Mouse (Mus musculus) neural tube, embryonic 13.5 days (tissue): Measurements from ENCODE around the gene Ddx20. TPM values are rescaled to one million over a fixed set of nuclear protein-coding genes. Genes with fewer than 3 reads are reported as not detected.

Source experiments
- ATAC-seq: fragments of 200-750 bp; cut with Nextera tagmentation; 2 replicates; pipeline ENCODE4 v1.8.0; 2017; ENCODE audit warnings: low read depth, mild to moderate bottlenecking, moderate TSS enrichment, moderate library complexity
- H3K27ac ChIP-seq: fragments of 300-500 bp; sonication (generic); replicated peaks from 2 replicates; pipeline ENCODE4 v1.5.1; 2015; ENCODE audit warnings: moderate library complexity, mild to moderate bottlenecking, inconsistent platforms
- H3K27me3 ChIP-seq: fragments of 300-500 bp; sonication (generic); 2 replicates; pipeline ENCODE4 v1.6.1; 2015; ENCODE audit warnings: mild to moderate bottlenecking, inconsistent platforms
- H3K36me3 ChIP-seq: fragments of 300-500 bp; sonication (generic); 2 replicates; pipeline ENCODE4 v1.6.1; 2015; ENCODE audit warnings: mild to moderate bottlenecking, inconsistent platforms
- H3K4me1 ChIP-seq: fragments of 300-500 bp; sonication (generic); replicated peaks from 2 replicates; pipeline ENCODE4 v1.6.1; 2015; ENCODE audit warnings: inconsistent platforms
- H3K4me2 ChIP-seq: fragments of 300-500 bp; sonication (generic); 2 replicates; pipeline ENCODE4 v1.6.1; 2015; ENCODE audit warnings: inconsistent platforms, mild to moderate bottlenecking, moderate library complexity
- H3K4me3 ChIP-seq: fragments of 300-500 bp; sonication (generic); 2 replicates; pipeline ENCODE4 v1.5.1; 2015; ENCODE audit warnings: mild to moderate bottlenecking, inconsistent platforms
- H3K9ac ChIP-seq: fragments of 300-500 bp; sonication (generic); 2 replicates; pipeline ENCODE4 v1.6.1; 2015; ENCODE audit warnings: moderate library complexity, mild to moderate bottlenecking, inconsistent platforms
- H3K9me3 ChIP-seq: fragments of 300-500 bp; sonication (generic); 2 replicates; pipeline ENCODE4 v1.6.1; 2016; ENCODE audit warnings: inconsistent platforms
- whole genome bisulfite sequencing: fragments of 180-500 bp; shearing (Covaris S2); methylation state at CpG from one replicate; pipeline ENCODE4 v1.1.7; 2015; 5-methylcytosine and 5-hydroxymethylcytosine counted together
- polyA plus RNA-seq: library from polyadenylated mRNA; unstranded; fragments of >200 nt; fragmentation: Nextera tagmentation; extraction: Ambion mirVana; gene quantifications from 2 replicates; pipeline ENCODE4 v1.2.1, GENCODE M21; 2015

The Ddx20 gene
- 24.9 and 27.2 TPM in 2 replicates for polyA plus RNA-seq

GRCm38 (mm10) chr3:105687324-105688060 lies at the start of gene Ddx20:
Gene Ddx20 (minus strand): TSS chr3:105687574.
- peak within 1 kb of the TSS; percentile 81 for H3K4me2 ChIP-seq
- peak within 1 kb of the TSS; percentile 92 for H3K9ac ChIP-seq
- WGBS = 1% methylated on average over 72 of the region's 72 CpGs
- H3K4me1 ChIP-seq = peaks cover 9% of the 10 kb centered on the region
- peaks cover 23% of the 10 kb centered on the region for H3K36me3 ChIP-seq
- peak within 1 kb of the TSS; percentile 81 for H3K27ac ChIP-seq
- peak; percentile 96 for ATAC-seq
- H3K27me3 ChIP-seq = peaks cover 3% of the 10 kb centered on the region; the same call in 1 of the 2 replicates
- H3K9me3 ChIP-seq = no peaks in the 10 kb centered on the region
- peak within 1 kb of the TSS; percentile 92 for H3K4me3 ChIP-seq

GRCm38 (mm10) chr3:105737070-105737469 lies 49.7 kb upstream of the Ddx20 start:
- H3K4me2 ChIP-seq = no peak overlapping the region
- no peaks in the 10 kb centered on the region for H3K9me3 ChIP-seq
- peaks cover 28% of the 10 kb centered on the region for H3K36me3 ChIP-seq
- H3K27ac ChIP-seq = no peak overlapping the region
- no peaks in the 10 kb centered on the region for H3K27me3 ChIP-seq
- H3K4me3 ChIP-seq = no peak overlapping the region
- no peak for ATAC-seq
- no peak overlapping the region for H3K9ac ChIP-seq
- H3K4me1 ChIP-seq = no peaks in the 10 kb centered on the region
- 94% methylated on average over 7 of the region's 7 CpGs for WGBS

- no peak overlapping the region for H3K4me3 ChIP-seq
- H3K4me2 ChIP-seq = no peak overlapping the region
- ATAC-seq = no peak
- H3K4me1 ChIP-seq = no peaks in the 10 kb centered on the region
- no peaks in the 10 kb centered on the region for H3K9me3 ChIP-seq
- H3K9ac ChIP-seq = no peak overlapping the region
- H3K27me3 ChIP-seq = no peaks in the 10 kb centered on the region
- H3K36me3 ChIP-seq = peaks cover 34% of the 10 kb centered on the region
- H3K27ac ChIP-seq = no peak overlapping the region
- 84% methylated on average over 1 of the region's 1 CpGs for WGBS
Observed at GRCm38 (mm10) chr3:105736148-105736547, 48.8 kb upstream of the Ddx20 start.

GRCm38 (mm10) chr3:105735285-105735684 lies 47.9 kb upstream of the Ddx20 start:
- peaks cover 43% of the 10 kb centered on the region for H3K36me3 ChIP-seq
- no peak overlapping the region for H3K27ac ChIP-seq
- H3K4me1 ChIP-seq = no peaks in the 10 kb centered on the region
- no peaks in the 10 kb centered on the region for H3K27me3 ChIP-seq
- H3K4me2 ChIP-seq = no peak overlapping the region
- H3K4me3 ChIP-seq = no peak overlapping the region
- H3K9me3 ChIP-seq = no peaks in the 10 kb centered on the region
- no peak for ATAC-seq
- H3K9ac ChIP-seq = no peak overlapping the region

GRCm38 (mm10) chr3:105733538-105733937 lies 46.2 kb upstream of the Ddx20 start:
- Histone ChIP-seq H3K9me3 (no peaks in the 10 kb centered on the region), H3K9ac (no peak overlapping the region), H3K4me2 (no peak overlapping the region), H3K4me3 (no peak overlapping the region), H3K36me3 (peaks cover 45% of the 10 kb centered on the region), H3K27ac (no peak overlapping the region), H3K4me1 (no peaks in the 10 kb centered on the region), H3K27me3 (no peaks in the 10 kb centered on the region)
- WGBS = 90% methylated on average over 4 of the region's 4 CpGs
- no peak for ATAC-seq

- no peak overlapping the region for H3K27ac ChIP-seq
- H3K27me3 ChIP-seq = no peaks in the 10 kb centered on the region
- no peaks in the 10 kb centered on the region for H3K4me1 ChIP-seq
- H3K4me3 ChIP-seq = no peak overlapping the region
- H3K9ac ChIP-seq = no peak overlapping the region
- no peak overlapping the region for H3K4me2 ChIP-seq
- no peak for ATAC-seq
- H3K36me3 ChIP-seq = peaks cover 35% of the 10 kb centered on the region
- WGBS = 84% methylated on average over 4 of the region's 4 CpGs
- no peaks in the 10 kb centered on the region for H3K9me3 ChIP-seq
Observed at GRCm38 (mm10) chr3:105732360-105732759, 45.0 kb upstream of the Ddx20 start.

- WGBS = 0% methylated on average over 1 of the region's 1 CpGs
- Histone ChIP-seq H3K27me3 (no peaks in the 10 kb centered on the region), H3K4me3 (no peak overlapping the region), H3K4me2 (no peak overlapping the region), H3K9me3 (no peaks in the 10 kb centered on the region), H3K4me1 (no peaks in the 10 kb centered on the region), H3K9ac (no peak overlapping the region), H3K36me3 (peaks cover 10% of the 10 kb centered on the region), H3K27ac (no peak overlapping the region)
- no peak for ATAC-seq
Observed at GRCm38 (mm10) chr3:105726037-105726436, 38.7 kb upstream of the Ddx20 start.

GRCm38 (mm10) chr3:105722510-105722909 lies 35.1 kb upstream of the Ddx20 start:
- H3K36me3 ChIP-seq = no peaks in the 10 kb centered on the region
- H3K4me1 ChIP-seq = peaks cover 14% of the 10 kb centered on the region
- no peak overlapping the region for H3K4me2 ChIP-seq
- 90% methylated on average over 3 of the region's 3 CpGs for WGBS
- H3K9ac ChIP-seq = no peak overlapping the region
- no peak overlapping the region for H3K4me3 ChIP-seq
- H3K27me3 ChIP-seq = no peaks in the 10 kb centered on the region
- no peaks in the 10 kb centered on the region for H3K9me3 ChIP-seq
- H3K27ac ChIP-seq = no peak overlapping the region
- ATAC-seq = no peak

- H3K9me3 ChIP-seq = no peaks in the 10 kb centered on the region
- no peak overlapping the region for H3K4me2 ChIP-seq
- peaks cover 21% of the 10 kb centered on the region for H3K4me1 ChIP-seq
- 74% methylated on average over 2 of the region's 2 CpGs for WGBS
- H3K9ac ChIP-seq = no peak overlapping the region
- H3K27ac ChIP-seq = no peak overlapping the region
- ATAC-seq = no peak
- no peak overlapping the region for H3K4me3 ChIP-seq
- no peaks in the 10 kb centered on the region for H3K36me3 ChIP-seq
- no peaks in the 10 kb centered on the region for H3K27me3 ChIP-seq
Observed at GRCm38 (mm10) chr3:105721681-105722201, 34.4 kb upstream of the Ddx20 start.

GRCm38 (mm10) chr3:105720514-105720913 lies 33.1 kb upstream of the Ddx20 start:
- H3K4me2 ChIP-seq = no peak overlapping the region
- no peak for ATAC-seq
- H3K27ac ChIP-seq = no peak overlapping the region
- no peaks in the 10 kb centered on the region for H3K36me3 ChIP-seq
- WGBS = 87% methylated on average over 4 of the region's 4 CpGs
- no peak overlapping the region for H3K4me3 ChIP-seq
- H3K27me3 ChIP-seq = no peaks in the 10 kb centered on the region
- peaks cover 28% of the 10 kb centered on the region for H3K4me1 ChIP-seq
- no peak overlapping the region for H3K9ac ChIP-seq
- H3K9me3 ChIP-seq = no peaks in the 10 kb centered on the region

GRCm38 (mm10) chr3:105719979-105720378 lies 32.6 kb upstream of the Ddx20 start:
- Histone ChIP-seq H3K4me1 (peaks cover 32% of the 10 kb centered on the region), H3K27ac (no peak overlapping the region)
- ATAC-seq = no peak

GRCm38 (mm10) chr3:105718746-105719145 lies 31.4 kb upstream of the Ddx20 start:
- ATAC-seq = no peak
- H3K36me3 ChIP-seq = no peaks in the 10 kb centered on the region
- H3K27ac ChIP-seq = 0 out of 2 replicates have a peak overlapping the region, but pooled peaks have one; percentile 64
- H3K4me2 ChIP-seq = no peak overlapping the region
- H3K27me3 ChIP-seq = no peaks in the 10 kb centered on the region
- no peaks in the 10 kb centered on the region for H3K9me3 ChIP-seq
- H3K9ac ChIP-seq = no peak overlapping the region
- WGBS = 72% methylated on average over 4 of the region's 4 CpGs
- H3K4me1 ChIP-seq = peaks cover 42% of the 10 kb centered on the region
- H3K4me3 ChIP-seq = no peak overlapping the region

More at GRCm38 (mm10) chr3:105719979-105720378, 32.6 kb upstream of the Ddx20 start:
- Histone ChIP-seq H3K4me3 (no peak overlapping the region), H3K4me2 (no peak overlapping the region), H3K9ac (no peak overlapping the region), H3K36me3 (no peaks in the 10 kb centered on the region), H3K27me3 (no peaks in the 10 kb centered on the region), H3K9me3 (no peaks in the 10 kb centered on the region)
- WGBS = 85% methylated on average over 4 of the region's 4 CpGs
